Mouse (Mus musculus): ENCODE measurements around the gene Gpc6.
A peak's percentile ranks its signal among the peaks of the same experiment; 100 is the strongest.

Gpc6 gene

DNA sequence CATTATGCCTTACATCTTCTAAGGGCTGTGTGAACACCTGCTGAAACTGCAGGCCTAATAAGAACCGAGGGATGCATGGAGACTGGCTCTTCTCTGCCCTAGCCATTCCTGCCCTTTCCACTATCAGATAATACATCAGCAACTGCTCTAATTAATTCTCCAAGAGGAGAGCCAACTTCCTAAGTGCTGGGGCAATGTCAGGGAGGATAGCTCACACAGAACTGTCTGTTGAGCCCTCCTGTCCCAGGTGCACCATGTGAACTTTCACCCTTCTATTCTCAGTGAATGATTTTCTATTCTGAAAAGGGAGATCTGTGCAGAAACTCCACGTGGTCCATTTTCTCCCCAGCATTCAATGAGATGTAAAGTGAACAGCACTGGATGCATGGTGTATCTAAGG is 136.0 kb downstream of the Gpc6 start:
- DNase-seq (ENCODE audit: low read depth, low spot score): no peak

DNA sequence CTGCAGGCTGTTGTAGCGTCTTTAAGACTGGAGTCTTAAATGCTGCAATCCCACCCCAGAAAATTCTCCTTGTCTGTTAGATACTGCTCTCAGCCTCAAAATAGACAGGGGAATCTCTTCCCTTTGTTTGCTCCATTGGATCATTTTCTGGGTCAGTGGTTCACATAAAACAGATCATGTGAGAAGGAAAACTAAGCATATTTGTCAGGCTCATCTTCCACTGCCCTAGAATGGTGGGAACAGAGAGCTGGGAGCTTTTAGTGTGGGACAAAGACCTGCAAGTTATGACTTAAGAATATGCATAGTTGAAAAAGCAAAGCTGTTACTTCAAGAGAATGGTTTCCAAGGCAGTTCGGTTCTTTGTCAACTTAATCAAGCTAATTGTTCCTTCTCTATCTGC is 136.4 kb downstream of the Gpc6 start:
- no peak for DNase-seq (ENCODE audit: low read depth, low spot score)

DNA sequence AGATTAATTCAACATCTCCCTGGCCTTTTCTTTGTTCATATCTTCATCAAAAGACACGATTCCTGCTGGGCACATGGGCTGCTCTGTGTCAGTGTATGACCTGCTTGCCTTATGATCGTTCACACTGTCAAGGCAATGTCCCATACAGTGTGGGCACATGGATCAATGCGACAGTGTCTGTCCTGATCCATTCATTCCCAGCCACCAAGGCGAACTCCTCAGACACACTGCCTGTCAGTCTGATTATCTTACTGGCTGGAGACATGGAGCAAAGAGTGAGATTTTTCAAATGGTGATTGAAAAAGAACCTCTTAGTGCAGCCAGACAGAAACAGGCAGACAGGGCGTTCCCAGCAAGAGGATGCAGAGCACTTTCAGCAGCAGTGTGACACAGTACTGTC is 143.1 kb downstream of the Gpc6 start:
- DNase-seq (ENCODE audit: low read depth, low spot score): no peak

DNA sequence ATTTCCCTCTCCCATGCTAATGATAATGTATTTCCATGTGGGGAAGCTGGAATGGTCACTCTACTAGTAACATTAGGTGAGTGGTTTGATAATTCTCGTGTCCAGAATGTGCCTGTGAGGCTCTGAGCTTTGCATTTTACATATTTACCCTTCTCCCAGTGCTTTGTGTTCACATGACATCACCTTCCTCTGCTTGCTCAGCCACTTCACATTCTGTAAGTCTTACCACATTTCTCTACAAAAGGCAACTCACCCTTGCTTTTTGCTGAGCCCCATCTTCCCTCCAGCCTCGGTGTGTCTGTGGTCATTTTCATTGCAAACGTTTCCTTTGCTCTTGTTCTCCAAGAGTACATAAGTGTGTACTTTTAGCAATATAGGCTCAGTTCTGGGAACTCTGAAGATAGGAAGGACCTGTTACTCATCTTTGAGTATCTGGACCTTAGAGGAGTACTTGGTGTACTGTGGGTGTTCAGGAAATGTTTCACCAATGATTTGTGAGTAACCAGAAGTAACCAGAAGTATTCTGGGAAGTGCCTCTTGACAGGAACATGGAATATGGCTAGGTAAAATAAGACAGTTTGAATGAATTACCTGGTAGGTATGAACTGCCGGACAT is 145.5 kb downstream of the Gpc6 start:
- DNase-seq (ENCODE audit: low read depth, low spot score): no peak

DNA sequence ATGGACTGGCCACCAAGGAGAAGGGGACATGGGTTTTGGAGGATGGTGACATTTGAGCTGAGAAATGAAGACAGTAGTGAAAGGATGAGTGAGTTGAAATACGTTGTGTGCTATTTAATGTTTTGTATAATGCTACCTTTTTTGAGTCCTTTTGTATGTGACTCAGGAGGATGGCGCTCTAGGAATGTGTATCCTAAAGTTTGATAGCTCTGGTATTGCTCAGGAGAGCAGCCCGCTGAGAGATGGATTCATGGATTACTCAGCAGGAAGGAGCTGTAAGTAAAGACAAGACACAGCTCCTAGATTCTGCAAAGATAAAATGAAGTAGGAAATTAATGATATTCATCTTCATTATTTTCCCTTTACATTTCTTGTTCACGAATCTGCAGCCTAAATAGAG is 168.5 kb downstream of the Gpc6 start:
- DNase-seq (ENCODE audit: low read depth, low spot score): no peak

DNA sequence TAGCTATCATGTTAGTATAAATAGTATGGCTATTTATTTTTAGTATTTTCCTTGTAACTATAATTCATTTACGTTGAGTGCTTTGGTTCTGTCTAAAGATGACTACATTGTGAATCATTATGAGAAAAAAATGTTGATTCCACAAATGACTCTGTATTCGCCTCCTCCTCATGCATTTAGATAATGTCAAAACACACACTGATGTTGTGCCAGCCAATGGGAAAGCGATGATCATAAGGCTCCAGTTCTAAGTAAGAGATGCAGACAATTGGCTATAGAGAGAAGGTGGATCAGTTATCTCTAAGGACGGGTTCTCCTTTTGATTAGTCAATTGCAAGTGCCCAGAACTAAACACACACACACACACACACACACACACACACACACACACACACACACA is 181.8 kb downstream of the Gpc6 start:
- peak; percentile 35 for DNase-seq (ENCODE audit: low read depth, low spot score)

DNA sequence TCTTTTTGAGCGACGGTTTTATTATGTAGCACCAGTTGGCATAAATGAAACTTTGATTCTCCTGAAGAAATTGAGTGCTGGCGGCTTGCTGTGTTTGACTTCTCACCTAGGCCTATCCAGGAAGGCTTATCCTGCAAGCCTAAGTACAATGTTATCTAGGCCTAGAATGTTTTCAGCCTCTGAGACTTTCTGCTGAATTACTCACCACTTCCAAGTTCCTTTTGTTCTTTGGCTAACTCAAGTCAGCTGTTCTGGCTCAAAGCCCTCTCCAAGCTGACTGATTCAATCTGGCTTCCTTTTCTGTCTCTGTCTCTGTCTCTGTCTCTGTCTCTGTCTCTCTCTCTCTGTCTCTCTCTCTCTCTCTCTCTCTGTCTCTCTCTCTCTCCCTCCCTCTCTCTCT is 188.0 kb downstream of the Gpc6 start:
- DNase-seq (ENCODE audit: low read depth, low spot score): no peak

DNA sequence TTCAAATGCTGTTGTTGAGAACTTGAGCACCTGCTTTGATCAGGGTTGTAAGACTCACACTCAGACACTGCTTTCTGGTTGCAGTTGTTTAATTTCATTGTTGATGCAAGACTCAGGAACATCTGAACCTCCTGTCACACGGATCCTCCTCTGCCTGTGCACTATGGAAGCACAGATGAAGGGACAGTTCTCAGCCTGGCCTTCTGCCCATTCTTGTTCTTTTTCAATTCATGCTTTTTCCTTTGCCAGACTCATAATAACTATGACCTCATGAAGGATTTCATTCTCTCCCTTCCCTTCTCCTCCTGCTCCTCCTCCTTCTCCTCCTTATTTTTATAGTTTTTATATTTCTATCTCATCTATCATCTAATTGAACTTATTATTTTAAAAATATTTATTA is 196.9 kb downstream of the Gpc6 start:
- no peak for DNase-seq (ENCODE audit: low read depth, low spot score)

DNA sequence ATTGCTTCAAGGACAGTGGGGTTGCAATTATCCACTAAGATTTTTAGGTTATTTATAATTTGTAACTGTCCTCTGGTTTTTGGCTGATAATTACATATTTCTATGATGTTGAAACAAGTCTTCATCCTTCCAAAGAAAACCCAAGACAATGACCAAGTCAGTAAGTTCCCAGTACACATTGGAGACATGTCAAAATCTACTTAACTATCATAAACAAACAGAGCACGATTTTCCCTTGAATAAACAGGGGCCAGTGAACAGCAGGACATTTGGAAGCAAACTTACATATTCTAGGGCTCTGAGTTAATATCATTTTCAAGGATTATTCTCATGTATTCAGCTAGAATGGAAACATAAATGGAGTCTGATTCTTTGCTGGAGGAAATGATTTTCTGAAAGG is 205.2 kb downstream of the Gpc6 start:
- DNase-seq (ENCODE audit: low read depth, low spot score): no peak

DNA sequence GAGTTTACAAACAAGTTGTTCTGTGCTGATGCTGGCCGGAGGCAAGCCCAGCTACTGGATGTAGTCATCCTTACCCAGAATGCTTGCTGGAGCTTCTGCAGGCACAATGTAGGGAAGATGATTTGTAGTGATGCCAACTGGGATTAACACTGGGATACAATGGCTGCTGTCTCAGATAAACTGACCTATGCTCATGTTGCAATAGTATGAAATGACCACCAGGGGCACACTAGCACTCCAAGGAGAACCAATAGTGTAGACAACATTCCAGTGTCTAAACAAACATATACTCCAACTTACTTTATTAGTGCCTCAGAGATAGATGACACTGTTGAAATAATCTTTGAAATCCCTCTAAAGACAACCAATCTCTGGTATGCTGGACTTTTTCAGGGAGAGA is 206.2 kb downstream of the Gpc6 start:
- no peak for DNase-seq (ENCODE audit: low read depth, low spot score)

DNA sequence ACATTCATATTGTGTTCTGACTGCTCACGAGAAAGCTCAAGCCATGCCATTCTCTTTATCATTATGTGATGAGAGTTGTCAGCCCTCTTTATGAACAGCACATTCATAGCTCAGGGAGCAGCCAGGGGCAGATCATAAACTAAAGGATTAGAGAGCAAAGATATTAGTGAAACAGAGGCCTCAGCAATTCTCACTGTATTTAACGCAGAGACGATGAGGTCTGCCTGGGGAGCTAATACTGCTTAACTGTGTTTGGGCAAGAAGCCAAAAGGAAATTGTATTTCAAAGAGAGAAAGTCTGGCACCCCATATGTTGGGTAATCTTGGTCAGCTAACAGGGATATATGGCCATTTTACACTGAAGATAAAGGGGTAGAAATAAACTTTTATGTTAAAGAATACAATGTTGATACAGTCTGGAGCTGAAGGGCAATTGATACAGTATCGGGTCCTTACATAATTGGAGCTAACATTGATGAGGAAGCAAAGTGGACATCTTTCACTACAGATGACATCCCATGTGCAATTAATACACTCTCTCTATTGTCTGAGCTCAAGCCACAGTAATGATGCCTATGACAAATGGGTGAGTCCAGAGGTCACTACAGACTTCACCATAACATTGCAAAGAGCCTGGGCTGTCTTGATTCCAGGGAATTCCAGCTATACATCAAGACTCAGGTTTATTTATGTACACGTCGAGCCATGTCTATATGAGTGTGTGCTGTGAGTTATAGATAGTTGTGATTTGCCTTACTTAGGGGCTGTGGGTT is 216.1 kb downstream of the Gpc6 start:
- DNase-seq (ENCODE audit: low read depth, low spot score): no peak

DNA sequence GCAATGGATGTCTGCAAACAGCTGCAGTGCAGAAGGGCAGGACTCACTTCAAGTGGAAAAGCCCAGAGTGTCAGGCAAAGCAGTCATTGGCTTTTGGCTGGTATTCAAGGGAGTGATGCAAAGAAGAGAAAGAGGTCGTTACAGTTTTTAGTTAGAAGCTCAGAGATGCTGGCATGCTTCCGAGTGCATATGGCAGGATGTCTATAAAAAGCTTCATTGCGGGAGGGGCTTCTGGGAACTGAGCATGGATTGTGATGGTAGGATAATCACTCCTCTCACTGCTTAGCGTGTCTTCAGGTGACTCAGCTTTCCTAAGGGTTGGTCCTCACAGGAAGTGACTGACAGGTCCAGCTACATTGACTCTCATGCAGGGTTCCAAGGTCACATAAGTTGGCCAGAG is 221.0 kb downstream of the Gpc6 start:
- peak; percentile 26 for DNase-seq (ENCODE audit: low read depth, low spot score)

DNA sequence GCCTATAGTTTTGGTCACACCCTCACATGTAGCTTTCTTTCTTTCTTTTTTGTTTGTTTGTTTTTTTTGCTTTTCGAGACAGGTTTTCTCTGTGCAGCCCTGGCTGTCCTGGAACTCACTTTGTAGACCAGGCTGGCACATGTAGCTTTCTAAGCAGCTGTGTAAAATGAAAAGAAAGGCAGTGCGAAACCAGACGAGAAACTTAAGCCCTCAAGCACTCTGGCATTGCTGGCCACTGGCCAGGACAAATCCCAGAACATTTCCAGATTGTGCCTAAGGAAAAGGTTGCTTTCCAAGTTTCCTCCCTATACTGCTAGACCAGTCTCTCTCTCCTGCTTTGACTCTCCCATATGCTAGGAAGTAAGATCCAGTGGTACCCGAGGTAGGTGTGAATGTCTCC is 221.6 kb downstream of the Gpc6 start:
- DNase-seq (ENCODE audit: low read depth, low spot score): no peak

DNA sequence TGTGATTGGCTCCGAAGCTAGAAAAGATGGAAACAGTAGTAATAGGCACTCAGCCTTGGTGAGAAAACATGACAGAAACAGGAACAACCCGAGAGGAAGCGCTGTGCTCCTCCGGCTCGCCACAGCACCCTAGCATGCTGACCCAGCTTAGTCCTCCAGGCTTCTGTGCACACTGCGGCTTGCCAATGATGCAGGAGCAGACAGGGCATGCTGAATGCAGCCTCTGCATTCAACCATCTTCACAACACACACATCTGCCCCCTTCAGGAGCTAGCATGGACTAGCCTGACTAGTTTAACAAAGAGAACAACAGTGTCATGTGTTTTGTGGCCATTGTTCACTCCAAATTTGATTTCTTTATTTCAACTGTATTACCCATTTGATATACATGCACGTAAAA is 226.5 kb downstream of the Gpc6 start:
- DNase-seq (ENCODE audit: low read depth, low spot score): no peak

DNA sequence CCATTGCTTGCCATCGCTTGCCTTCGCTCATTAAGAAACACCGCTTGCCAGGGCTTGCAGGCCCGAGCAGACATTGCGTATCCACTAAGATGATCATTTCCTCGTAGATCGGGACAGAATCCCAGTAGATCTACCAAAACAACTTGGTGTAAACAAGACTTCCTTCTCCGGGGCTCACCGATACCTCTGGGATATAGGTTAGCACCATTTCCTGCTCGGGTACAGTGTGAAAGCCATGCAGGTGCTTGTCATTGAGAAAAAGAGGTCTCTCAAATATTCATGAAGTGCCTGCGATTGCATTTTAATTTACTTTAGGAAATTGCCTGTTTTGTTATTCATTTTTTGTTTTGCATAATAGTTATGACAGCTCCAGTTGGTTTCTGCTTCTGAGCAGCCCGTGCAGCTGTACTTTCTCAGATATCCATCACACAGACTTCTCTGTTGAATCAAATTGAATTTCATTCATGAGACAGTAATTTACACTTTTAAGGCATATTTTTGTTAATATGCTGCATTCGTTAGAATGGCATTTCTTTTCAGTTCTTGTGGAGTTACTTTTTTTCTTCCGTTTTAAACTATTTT is 230.9 kb downstream of the Gpc6 start:
- DNase-seq (ENCODE audit: low read depth, low spot score): no peak

DNA sequence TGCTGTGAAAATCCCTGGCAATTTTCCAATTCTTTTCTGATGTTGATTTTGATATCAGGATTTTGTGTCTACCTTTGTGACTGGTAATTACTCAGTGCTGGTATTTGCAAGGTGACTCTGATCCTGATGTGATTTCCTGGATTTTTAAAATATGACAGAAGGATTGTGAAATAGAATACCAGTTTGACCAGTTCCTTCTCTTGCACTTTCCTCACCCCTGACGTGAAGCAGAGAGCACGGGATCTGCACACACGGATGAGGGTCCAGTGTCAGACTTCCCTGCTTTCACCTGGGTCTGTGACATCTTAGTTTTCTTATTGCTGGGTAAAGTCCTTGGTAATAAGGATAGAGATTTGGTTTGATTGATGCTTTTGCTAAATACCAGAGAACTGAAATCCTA is 232.3 kb downstream of the Gpc6 start:
- no peak for DNase-seq (ENCODE audit: low read depth, low spot score)

DNA sequence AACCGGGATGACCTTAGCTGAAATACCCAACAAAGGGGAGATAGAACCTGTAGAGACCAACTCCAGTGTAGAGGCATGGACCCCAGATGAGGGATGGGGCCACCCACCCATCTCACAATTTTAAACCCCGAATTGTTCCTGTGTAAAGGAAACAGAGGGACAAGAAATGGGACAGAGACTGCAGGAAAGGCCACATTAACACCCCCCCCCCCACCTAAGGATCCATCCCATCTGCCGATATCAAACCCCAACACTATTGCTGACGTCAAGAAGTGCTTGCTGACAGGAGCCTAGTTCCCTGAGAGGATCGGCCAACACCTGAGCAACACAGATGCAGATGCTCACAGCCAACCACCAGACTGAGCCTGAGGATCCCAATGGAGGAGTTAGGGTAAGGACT is 241.2 kb downstream of the Gpc6 start:
- DNase-seq (ENCODE audit: low read depth, low spot score): no peak

DNA sequence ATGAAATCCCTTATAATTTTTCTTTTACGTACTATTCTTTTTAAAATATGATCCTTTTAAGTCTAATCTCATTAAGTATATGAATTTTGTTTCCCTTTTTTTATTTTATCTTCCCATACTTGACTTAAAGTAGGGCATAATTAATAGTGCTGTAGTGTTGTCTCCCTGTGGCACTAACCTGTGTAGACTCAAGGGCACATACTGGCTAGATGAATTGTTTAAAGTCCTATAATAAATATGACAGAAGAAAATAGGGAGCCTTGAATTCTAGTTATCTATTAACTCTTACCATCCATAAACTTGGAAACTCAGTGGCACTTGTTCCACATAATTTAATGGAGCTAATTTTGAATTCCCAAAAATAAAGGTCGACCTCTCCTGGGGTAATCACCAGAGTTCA is 268.2 kb downstream of the Gpc6 start:
- no peak for DNase-seq (ENCODE audit: low read depth, low spot score)

DNA sequence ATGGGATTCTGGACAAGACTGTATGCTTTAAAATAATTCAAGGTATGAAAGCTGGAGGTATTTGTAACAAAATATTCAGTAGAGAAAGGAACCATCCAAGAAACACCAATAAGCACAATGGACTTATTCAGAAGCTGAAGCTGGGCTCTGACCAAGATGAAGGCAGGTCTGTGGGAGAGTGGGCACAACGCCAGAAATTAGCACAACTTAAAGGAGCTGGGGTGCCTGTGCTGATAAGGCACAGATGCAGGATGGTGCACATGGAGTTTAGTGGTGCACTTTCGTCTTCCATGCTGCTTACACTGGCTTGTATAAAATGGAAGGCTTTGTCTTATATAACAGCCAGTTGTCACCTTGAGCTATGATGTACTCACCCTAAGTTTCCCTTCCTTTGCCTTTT is 276.9 kb downstream of the Gpc6 start:
- DNase-seq (ENCODE audit: low read depth, low spot score): no peak

DNA sequence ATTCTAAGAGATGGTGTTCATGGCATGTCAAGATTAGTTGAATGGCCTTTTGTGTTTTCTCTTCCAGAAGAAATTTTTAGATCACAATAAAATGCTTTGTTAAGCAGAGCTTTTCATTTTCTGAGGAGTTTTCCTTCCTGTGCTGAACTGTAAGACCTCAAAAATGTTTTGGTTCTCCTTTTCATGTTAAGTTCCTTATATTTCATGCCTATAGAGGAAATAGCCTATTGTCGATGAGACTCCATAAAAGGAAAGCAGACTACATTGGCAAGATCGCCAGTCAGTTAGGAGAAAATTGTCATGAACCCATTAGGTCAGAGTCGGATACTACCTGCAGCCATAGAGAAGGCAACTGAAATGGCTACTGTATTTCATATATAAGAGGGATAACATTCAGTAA is 278.8 kb downstream of the Gpc6 start:
- no peak for DNase-seq (ENCODE audit: low read depth, low spot score)

DNA sequence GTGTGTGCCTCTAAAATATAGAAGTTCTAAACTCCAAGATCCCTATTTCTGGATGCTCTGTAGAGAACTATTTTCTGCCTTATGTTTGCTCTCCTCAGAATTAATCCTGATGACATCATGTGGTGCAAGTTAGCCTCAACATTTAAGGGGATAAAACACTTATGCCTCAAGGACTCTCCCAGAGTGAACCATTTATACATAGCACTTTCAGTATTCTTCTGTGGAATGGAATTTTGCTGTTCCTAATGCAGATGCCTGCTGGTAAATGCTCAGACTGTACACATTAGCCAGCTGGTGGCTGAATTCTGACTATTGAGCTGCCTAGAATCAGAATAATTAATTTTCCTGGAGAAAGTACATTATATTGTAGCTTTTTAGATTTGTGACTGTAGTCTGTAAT is 289.3 kb downstream of the Gpc6 start:
- no peak for DNase-seq (ENCODE audit: low read depth, low spot score)

DNA sequence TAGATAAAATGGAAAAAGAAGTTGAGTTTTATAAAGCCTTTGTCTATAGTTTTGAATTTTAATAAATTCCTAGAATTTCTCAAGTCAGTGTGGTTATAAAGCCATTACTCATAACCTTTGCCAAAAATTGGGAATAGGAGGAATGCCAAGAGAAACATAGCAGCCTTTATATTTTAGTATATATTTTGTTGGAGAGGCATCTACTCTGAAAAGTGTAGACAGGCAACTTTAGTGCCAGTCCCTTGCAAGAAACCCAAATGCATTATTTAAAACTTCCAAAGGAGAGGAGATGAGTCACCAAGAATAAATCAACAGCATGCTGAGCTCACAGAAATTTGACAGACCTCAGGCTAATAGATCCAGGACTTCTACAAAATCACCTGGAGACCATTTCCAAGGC is 301.8 kb downstream of the Gpc6 start:
- no peak for DNase-seq (ENCODE audit: low read depth, low spot score)

DNA sequence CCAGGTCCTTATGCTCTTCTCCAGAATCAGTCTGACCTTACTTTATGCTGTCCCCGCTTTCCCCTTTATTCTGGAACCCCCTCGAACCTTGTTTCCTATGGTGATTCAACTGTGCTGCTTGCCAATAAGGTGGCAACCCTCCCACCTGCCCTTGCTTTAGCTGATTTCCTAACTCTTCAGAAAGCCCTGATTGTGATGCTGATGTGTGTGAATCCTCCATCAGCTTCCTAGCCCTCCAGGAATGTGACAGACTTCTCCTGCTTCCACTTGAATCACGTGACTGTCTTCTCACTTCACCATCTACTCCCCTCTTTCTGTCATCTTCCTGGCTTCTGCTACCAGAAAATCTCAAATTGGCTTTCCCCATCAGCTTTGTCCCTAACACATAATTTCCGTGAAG is 305.4 kb downstream of the Gpc6 start:
- no peak for DNase-seq (ENCODE audit: low read depth, low spot score)
